In the genomic region with DNA sequence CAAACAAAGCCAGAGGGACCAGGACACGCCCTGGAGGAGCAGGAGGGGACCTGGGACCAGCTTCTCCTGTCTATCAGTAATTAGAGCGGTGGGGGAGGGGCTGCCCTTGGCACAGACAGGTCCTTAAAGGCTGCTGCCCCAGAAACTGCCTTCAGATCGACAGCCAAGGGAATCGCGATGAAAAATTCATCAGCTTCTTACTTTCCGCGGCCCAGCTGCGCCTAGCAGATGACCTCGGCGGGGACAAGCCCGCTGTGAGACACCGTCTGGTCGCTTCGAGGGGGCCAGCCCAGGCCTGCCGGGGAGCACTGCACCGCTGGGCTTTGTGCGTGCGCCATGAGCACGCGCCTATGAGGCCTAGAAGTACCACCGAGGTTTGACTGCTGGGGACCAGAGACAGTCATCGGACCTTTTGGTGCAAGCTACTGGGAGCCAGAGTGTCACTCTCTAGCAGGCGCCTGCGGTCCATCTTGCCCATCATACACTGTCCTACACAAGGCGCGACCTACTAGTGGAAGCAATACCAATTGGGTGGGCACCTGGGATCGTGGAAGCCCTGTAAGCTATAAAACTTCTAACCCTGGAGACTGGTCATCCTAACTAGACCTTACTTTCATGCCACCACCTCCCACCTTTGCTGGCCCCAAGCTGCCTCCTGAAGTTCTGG, we compare ENCODE assay signal across 8 mouse cellular contexts. TPM values are rescaled to one million over a fixed set of nuclear protein-coding genes. Genes with fewer than 3 reads are reported as not detected.
DNase-seq lines count a peak whose midpoint lies in the region; ATAC-seq and TF ChIP-seq lines count a peak whose summit lies in the region.

No protein-coding gene starts in this region.

- ATAC-seq in kidney, postnatal 0 days (replicated peaks; ENCODE audit: low FRiP score, low read depth), result peak; percentile 35; the same call in 1 of the 2 replicates
- ATAC-seq in granulocyte monocyte progenitor cell, adult 5-6 weeks (replicated peaks; ENCODE audit: poor library complexity, severe bottlenecking), result no peak

- peak; percentile 4 for DNase-seq in kidney, postnatal 0 days (ENCODE audit: low spot score)
- DNase-seq in kidney, adult 18-20 months, result no peak
- DNase-seq in cerebellum, adult 18-20 months, result peak; percentile 22 to 23
- peak; percentile 22 to 53 for DNase-seq in frontal cortex, adult 2 months (ENCODE audit: extremely low spot score in 1 of 2, low spot score in 1 of 2)
- DNase-seq in left cerebral cortex, adult 2 months (ENCODE audit: extremely low spot score in 1 of 2, low spot score in 2 of 2), result peak; percentile 43 to 50
- peak; percentile 3 for DNase-seq in naive thymus-derived CD4-positive, alpha-beta T cell, adult 2 months (ENCODE audit: low read depth)
- peak; percentile 39 for DNase-seq in thymus, postnatal 14 days

- H3K36me3 ChIP-seq in kidney, postnatal 0 days (ENCODE audit: insufficient read depth, low read length), result no peaks in the 10 kb centered on the region

- intact Hi-C loops in left cerebral cortex, adult 2 months (cut with DNase I), result loop anchor here (1.0 to 10.0 kb wide), 14 partner anchors 21 to 1293 kb away; no protein-coding TSS in a partner anchor

- peak overlapping the region; percentile 64 for H3K4me2 ChIP-seq in kidney, postnatal 0 days (ENCODE audit: low read length)

- WGBS in kidney, postnatal 0 days, result 20% methylated on average over 27 of the region's 27 CpGs

- no peak for TF ChIP-seq CTCF in kidney, postnatal 0 days (IDR thresholded peaks at IDR 0.05; ENCODE audit: low read depth)
- TF ChIP-seq CTCF in left cerebral cortex, adult 2 months (IDR thresholded peaks at IDR 0.05), result no peak

- H3K9ac ChIP-seq in kidney, postnatal 0 days (ENCODE audit: low read depth, low read length), result 0 out of 2 replicates have a peak overlapping the region, but pooled peaks have one; percentile 48

- H3K4me1 ChIP-seq in kidney, postnatal 0 days (replicated peaks; ENCODE audit: insufficient read depth, low read length), result peaks cover 5% of the 10 kb centered on the region; the same call in 1 of the 2 replicates

- no peak overlapping the region for H3K27ac ChIP-seq in kidney, postnatal 0 days
- peak overlapping the region; percentile 69 for H3K27ac ChIP-seq in left cerebral cortex, adult 2 months

- H3K9me3 ChIP-seq in kidney, postnatal 0 days (replicated peaks; ENCODE audit: low read length), result no peaks in the 10 kb centered on the region

- H3K4me3 ChIP-seq in kidney, postnatal 0 days (replicated peaks; ENCODE audit: low read depth, low read length), result 0 out of 2 replicates have a peak overlapping the region, but pooled peaks have one; percentile 27
- peak overlapping the region; percentile 41 for H3K4me3 ChIP-seq in left cerebral cortex, adult 2 months

- H3K27me3 ChIP-seq in kidney, postnatal 0 days (ENCODE audit: insufficient read depth, low read length), result no peaks in the 10 kb centered on the region

RNA-seq across cellular contexts. Expression of a gene that starts 33.3 kb away (rescaled TPM):
- polyA plus RNA-seq in kidney, postnatal 0 days (2015; fragmentation: Nextera tagmentation; extraction: Ambion mirVana), result 5.2 and 6.8 TPM in 2 replicates
- 18.7 and 27.2 TPM in 2 replicates for polyA plus RNA-seq in frontal cortex, adult 2 months (2012; rRNA removed)
- 1 to 10 TPM; 8.5 to 8.7 TPM for total RNA-seq in left cerebral cortex, adult 2 months (2021)
- 195 and 204 TPM in 2 replicates for total RNA-seq in granulocyte monocyte progenitor cell, adult 5-6 weeks (2014; fragmentation: Nextera tagmentation)
- total RNA-seq in granulocyte monocyte progenitor cell, adult 5-6 weeks (2017), result 155 and 188 TPM in 2 replicates

Comparison
In these comparisons a context has a peak if more than half of its experiments do, and no peak if none do; other contexts are left out.
1. RNA of a gene that starts 33.3 kb away (total RNA-seq): 155 to 204 TPM in granulocyte monocyte progenitor cell, adult 5-6 weeks; 8.5 to 8.7 TPM in left cerebral cortex, adult 2 months; every median in the first group is over 10 times any median in the second.